Mouse (Mus musculus) olfactory bulb, adult 2 months (tissue): ENCODE measurements around the gene Sun3.

Source experiments
- CTCF ChIP-seq: fragments of 200-500 bp; IDR thresholded peaks from 2 replicates; pipeline ENCODE4 v1.5.1; 2012; ENCODE audit warnings: low read depth, mild to moderate bottlenecking, low read length, moderate library complexity; ENCODE audit not compliant: insufficient read depth
- POLR2A ChIP-seq: fragments of 200-500 bp; IDR thresholded peaks from 2 replicates; pipeline ENCODE4 v1.6.1; 2012; ENCODE audit warnings: mild to moderate bottlenecking, low read depth, low read length, moderate library complexity; ENCODE audit not compliant: insufficient read depth

- no peak for TF ChIP-seq CTCF
- TF ChIP-seq POLR2A: no peak
Observed at GRCm38 (mm10) chr11:9060484-9060883, 11.7 kb upstream of the Sun3 start.
